Mouse (Mus musculus) heart, adult 2 months (tissue): ENCODE data around the gene Ssh2.

ENCODE experiments used
- CTCF ChIP-seq: fragments of 200-600 bp; IDR thresholded peaks from 2 replicates; pipeline ENCODE4 v1.8.1; 2022; ENCODE audit warnings: antibody characterized with exemption, mild to moderate bottlenecking, moderate library complexity
- POLR2A ChIP-seq: fragments of 200-500 bp; IDR thresholded peaks from 2 replicates; pipeline ENCODE4 v1.6.1; 2011; ENCODE audit warnings: mild to moderate bottlenecking, low read depth, low read length, control low read depth; ENCODE audit not compliant: insufficient read depth

DNA sequence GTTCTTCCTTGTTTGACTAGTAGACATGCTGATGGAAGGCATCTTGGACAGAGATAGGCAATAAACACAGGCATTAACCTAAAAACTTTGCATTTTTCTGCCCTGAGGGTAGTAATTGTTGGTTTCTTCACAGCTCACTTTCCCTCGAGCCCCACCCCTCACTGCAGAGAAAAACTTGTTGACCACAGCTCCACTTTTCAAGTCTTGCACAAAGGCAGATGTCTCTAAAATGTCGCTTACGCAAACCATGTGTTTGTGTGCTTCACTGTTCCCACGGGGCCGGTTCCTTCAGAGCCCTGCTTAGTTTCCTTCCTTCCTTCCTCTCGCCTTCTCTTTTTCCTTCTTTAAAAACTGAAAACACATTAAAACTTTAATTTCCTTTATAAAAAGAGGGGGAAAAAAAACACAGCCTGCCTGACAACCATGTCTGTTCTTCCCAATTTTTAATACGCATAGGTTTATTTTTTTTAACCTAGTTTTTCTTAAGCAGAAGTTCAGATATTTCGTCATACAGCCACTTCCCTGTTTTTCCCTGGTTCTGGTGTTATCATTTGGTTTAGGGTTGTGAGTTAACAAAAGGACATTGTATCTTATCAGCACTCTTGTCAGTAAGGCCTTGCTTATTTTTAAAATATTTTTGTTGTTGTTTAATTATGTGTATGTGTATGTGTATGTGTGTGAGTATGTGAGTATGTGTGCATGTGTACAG lies 156.3 kb downstream of the Ssh2 start:
- TF ChIP-seq POLR2A (0 out of 2 replicates have a peak, but pooled peaks have one; percentile 11), CTCF (no peak)
